Mouse (Mus musculus): Measurements from ENCODE around the gene Efna5.

DNA sequence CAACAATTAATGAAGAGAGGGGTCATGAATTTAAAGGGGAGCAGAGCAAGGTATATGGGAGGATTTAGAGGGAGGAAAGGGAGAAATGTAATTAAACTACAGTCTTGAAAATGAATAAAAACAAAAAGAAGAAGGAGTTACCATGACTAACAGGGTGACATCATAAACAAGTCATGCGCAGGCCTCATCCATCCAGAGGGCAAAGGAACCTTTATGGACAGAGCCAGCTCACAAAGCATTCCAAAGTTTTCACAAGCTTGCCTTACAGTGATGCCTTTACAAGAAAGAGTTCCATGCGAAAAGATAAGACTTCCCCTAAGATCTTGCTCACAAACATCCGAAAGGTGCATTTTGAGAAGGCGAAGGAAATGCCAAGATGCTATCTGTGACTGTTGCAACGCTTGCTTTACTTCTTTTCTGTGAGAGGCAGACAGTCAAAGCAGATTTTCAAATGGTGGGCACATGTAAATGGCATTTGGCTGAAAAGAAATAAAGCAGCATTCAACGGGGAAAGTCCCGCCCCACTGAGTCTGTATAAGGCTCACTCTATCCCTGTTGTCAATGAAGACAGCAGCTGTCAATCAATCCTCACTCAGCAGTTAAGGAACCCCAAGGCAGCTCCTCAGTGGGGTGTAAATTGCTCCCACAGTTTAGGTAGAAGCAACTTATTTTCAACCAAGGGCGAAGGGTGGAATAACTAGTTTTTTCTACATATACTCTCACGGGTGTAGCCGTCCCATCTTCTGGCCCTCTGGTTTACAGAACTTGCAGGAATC is 152.8 kb downstream of the Efna5 start:
- no peak for TF ChIP-seq POLR2A (IDR thresholded peaks at IDR 0.05; ENCODE audit: insufficient read length, low read depth)
- TF ChIP-seq USF1 (IDR thresholded peaks at IDR 0.05; ENCODE audit: low read depth) = no peak
- no peak for TF ChIP-seq E2F4 (IDR thresholded peaks at IDR 0.05; ENCODE audit: insufficient read depth)
- no peak for TF ChIP-seq CEBPB (IDR thresholded peaks at IDR 0.05; ENCODE audit: insufficient read depth, poor library complexity, severe bottlenecking)
- TF ChIP-seq POLR2AphosphoS2 (IDR thresholded peaks at IDR 0.05; ENCODE audit: insufficient read length, low read depth) = no peak
- no peak for TF ChIP-seq MAX (IDR thresholded peaks at IDR 0.05; ENCODE audit: low read depth)
- TF ChIP-seq TCF12 (IDR thresholded peaks at IDR 0.05; ENCODE audit: insufficient read depth, poor library complexity, severe bottlenecking) = no peak
- TF ChIP-seq SRF (IDR thresholded peaks at IDR 0.05; ENCODE audit: control insufficient read depth, insufficient read length, low read depth) = no peak
- no peak for TF ChIP-seq MYOG (IDR thresholded peaks at IDR 0.05; ENCODE audit: control insufficient read depth in 1 of 3, insufficient read depth in 1 of 3, insufficient read length in 2 of 3, low read depth in 2 of 3)
- no peak for TF ChIP-seq MYOD1 (IDR thresholded peaks at IDR 0.05; ENCODE audit: control insufficient read depth in 1 of 3, insufficient read length in 2 of 3, low read depth in 2 of 3)
- no peak for TF ChIP-seq TCF3 (IDR thresholded peaks at IDR 0.05; ENCODE audit: insufficient read length, low read depth)
- no peak for TF ChIP-seq REST (IDR thresholded peaks at IDR 0.05; ENCODE audit: insufficient read depth, insufficient read length)
